Mouse (Mus musculus): ENCODE measurements at regions not wholly inside any gene's neighbourhood (a gene's known extent, or its start where the extent isn't known, plus 50 kb on each side); places are given as distances from the start of the nearest gene placed in this dataset.

DNA sequence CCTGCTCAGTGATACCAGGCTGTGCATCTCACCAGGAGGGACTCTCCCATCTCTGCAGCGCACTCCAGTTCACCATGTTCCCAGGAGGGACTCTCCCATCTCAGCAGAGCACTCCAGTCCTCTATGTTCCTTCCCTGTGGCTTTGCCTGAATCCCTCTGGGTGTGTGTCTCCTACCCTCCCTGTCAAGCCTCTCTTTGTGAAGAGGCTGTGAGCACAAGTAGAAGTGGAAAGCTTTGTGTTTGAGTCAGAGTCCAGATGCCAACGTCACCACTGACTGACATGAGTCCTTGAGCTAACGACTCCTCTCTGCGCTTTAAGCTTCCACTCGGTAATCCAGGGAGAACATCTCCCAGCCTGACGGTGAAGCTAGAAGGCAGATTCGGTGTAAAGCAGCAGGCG is 583.5 kb downstream of the Zfp706 start:
- TF ChIP-seq POLR2A (IDR thresholded peaks at IDR 0.05; ENCODE audit: insufficient read length, low read depth), result no peak
- no peak for TF ChIP-seq USF1 (IDR thresholded peaks at IDR 0.05; ENCODE audit: low read depth)

All from myocyte (in vitro differentiated cells).